Comparison of ENCODE assay signal across 8 mouse cellular contexts in the genomic region with DNA sequence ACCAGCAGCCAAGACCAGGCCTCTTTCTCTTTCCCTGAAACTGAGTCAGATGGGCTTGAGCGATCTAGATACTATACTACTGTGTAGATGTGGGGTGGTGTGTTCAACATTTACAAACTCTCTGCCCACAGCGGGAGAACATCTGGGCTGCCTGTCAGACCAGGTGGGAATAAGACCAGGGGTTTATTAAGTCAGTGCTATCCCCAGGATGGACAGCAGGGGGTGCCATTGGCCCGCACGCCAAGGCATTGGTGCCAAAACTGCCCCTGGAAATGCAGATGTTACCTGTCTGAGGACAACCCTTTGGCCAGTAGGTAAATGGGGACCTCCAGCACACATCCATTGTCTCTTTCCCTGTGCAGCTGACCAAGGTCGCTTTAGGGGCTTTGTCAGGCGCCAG. TPM values are rescaled to one million over a fixed set of nuclear protein-coding genes. Genes with fewer than 3 reads are reported as not detected.
DNase-seq lines count a peak whose midpoint lies in the region.

No protein-coding gene starts in this region.

- WGBS in midbrain, embryonic 10.5 days, result 19% methylated on average over 6 of the region's 6 CpGs

- H3K4me1 ChIP-seq in midbrain, embryonic 10.5 days, result peaks cover 22% of the 10 kb centered on the region

- H3K4me3 ChIP-seq in midbrain, embryonic 10.5 days, result no peak overlapping the region

- H3K36me3 ChIP-seq in midbrain, embryonic 10.5 days, result no peaks in the 10 kb centered on the region

- no peak overlapping the region for H3K27ac ChIP-seq in midbrain, embryonic 10.5 days (replicated peaks)

- no peaks in the 10 kb centered on the region for H3K9me3 ChIP-seq in midbrain, embryonic 10.5 days (replicated peaks)

- peak; percentile 32 for DNase-seq in gastrocnemius, adult 18-20 months (ENCODE audit: low spot score)
- no peak for DNase-seq in gastrocnemius, postnatal 25 days
- DNase-seq in R1 (ENCODE audit: low read depth, low spot score), result peak; percentile 62
- DNase-seq in embryo, embryonic 10.5 days (ENCODE audit: low spot score), result peak; percentile 69
- DNase-seq in heart, postnatal 4 days, result peak; percentile 80
- DNase-seq in left cerebral cortex, postnatal 14 days (ENCODE audit: low spot score in 2 of 2), result peak; percentile 37 to 61
- peak; percentile 68 for DNase-seq in midbrain, embryonic 10.5 days (ENCODE audit: low spot score)
- DNase-seq in spleen, postnatal 4 days (ENCODE audit: low spot score in 2 of 2), result peak; percentile 72 to 92

- intact Hi-C loops in left cerebral cortex, postnatal 14 days (cut with DNase I), result loop anchor here (5.0 to 10.0 kb wide), 3 partner anchors 145 to 295 kb away; partner anchors contain the start of gene Kifc3

- peaks cover 15% of the 10 kb centered on the region; the same call in 1 of the 2 replicates for H3K27me3 ChIP-seq in midbrain, embryonic 10.5 days (ENCODE audit: low read depth, poor library complexity, severe bottlenecking)

RNA-seq across cellular contexts. Expression of gene Adgrg5, which starts 19.1 kb away (rescaled TPM):
- not detected for total RNA-seq in gastrocnemius, adult 18-20 months (2021)
- total RNA-seq in gastrocnemius, postnatal 25 days (2021), result not detected
- under 1 TPM; 0.12 to 0.50 TPM for total RNA-seq in heart, postnatal 4 days (2021)
- total RNA-seq in left cerebral cortex, postnatal 14 days (2021), result not detected
- 0.36 and 0.74 TPM in 2 replicates for polyA plus RNA-seq in midbrain, embryonic 10.5 days (2016; fragmentation: Nextera tagmentation; extraction: Ambion mirVana)

RNA-seq across cellular contexts. Expression of gene Ccdc102a, which starts 24.7 kb away (rescaled TPM):
- 1 to 10 TPM; 2.5 to 5.3 TPM for total RNA-seq in gastrocnemius, adult 18-20 months (2021)
- 1 to 10 TPM; 3.6 to 4.2 TPM for total RNA-seq in gastrocnemius, postnatal 25 days (2021)
- 10 to 100 TPM; 18.1 to 19.4 TPM for total RNA-seq in heart, postnatal 4 days (2021)
- total RNA-seq in left cerebral cortex, postnatal 14 days (2021), result 1 to 10 TPM; 2.0 to 2.4 TPM
- 13.0 and 13.1 TPM in 2 replicates for polyA plus RNA-seq in midbrain, embryonic 10.5 days (2016; fragmentation: Nextera tagmentation; extraction: Ambion mirVana)

RNA-seq across cellular contexts. Expression of gene Adgrg1, which starts 32.0 kb away (rescaled TPM):
- 10 to 100 TPM; 19.8 to 24.3 TPM for total RNA-seq in gastrocnemius, adult 18-20 months (2021)
- total RNA-seq in gastrocnemius, postnatal 25 days (2021), result 10 to 100 TPM; 16.7 to 22.6 TPM
- total RNA-seq in heart, postnatal 4 days (2021), result 10 to 100 TPM; 22.7 to 25.6 TPM
- 100 to 1,000 TPM in 1 of 2 experiments, 10 to 100 TPM in 1; 93.3 to 110 TPM for total RNA-seq in left cerebral cortex, postnatal 14 days (2021)
- 116 and 163 TPM in 2 replicates for polyA plus RNA-seq in midbrain, embryonic 10.5 days (2016; fragmentation: Nextera tagmentation; extraction: Ambion mirVana)
